Mouse (Mus musculus) testis, adult 2 months (tissue): ENCODE measurements around the gene Ahnak2.

Source experiments
- CTCF ChIP-seq: fragments of 200-500 bp; IDR thresholded peaks from 2 replicates; pipeline ENCODE4 v1.5.1; 2012; ENCODE audit warnings: low read depth, mild to moderate bottlenecking, inconsistent platforms, low read length, moderate library complexity; ENCODE audit not compliant: control insufficient read depth, insufficient read depth, insufficient replicate concordance
- POLR2A ChIP-seq: fragments of 200-500 bp; IDR thresholded peaks from 2 replicates; pipeline ENCODE4 v1.6.1; 2012; ENCODE audit warnings: low read depth, mild to moderate bottlenecking, inconsistent platforms, low read length, moderate library complexity; ENCODE audit not compliant: control insufficient read depth

DNA sequence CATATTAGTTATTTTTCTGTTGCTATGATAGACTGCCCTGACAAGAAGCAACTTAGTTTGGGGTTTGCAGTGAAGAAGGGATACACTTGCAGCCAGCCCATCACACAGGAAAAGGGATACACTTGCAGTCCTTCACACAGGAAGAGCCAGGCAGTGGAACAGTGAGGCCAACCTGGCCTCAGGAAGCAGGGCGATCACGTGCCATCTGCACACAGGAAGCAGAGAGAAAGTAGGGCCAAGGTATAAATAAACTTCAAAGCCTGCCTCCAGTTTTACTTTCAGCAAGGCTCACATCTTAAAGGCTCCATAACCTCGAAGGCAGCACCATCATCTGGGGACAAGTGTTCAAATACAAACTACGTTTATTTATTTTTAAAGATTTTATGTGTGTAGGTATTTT, 20.8 kb upstream of the Ahnak2 start:
- no peak for TF ChIP-seq CTCF
- no peak for TF ChIP-seq POLR2A
